Mouse (Mus musculus): ENCODE results near the gene Syt8. TPM values are rescaled to one million over a fixed set of nuclear protein-coding genes. Genes with fewer than 3 reads are reported as not detected.

The Syt8 gene
- polyA plus RNA-seq, 1 experiment from 2014 or later = not detected

GRCm38 (mm10) chr7:142474799-142475198 is 40.1 kb downstream of the Syt8 start:
- ATAC-seq (ENCODE audit: low read depth) = no peak
- no peaks in the 10 kb centered on the region for H3K36me3 ChIP-seq (ENCODE audit: control insufficient read depth, insufficient read depth, low read length)
- no peak overlapping the region for H3K27ac ChIP-seq (ENCODE audit: low read depth, low read length)
- no peak overlapping the region for H3K9ac ChIP-seq (replicated peaks; ENCODE audit: low read depth, low read length)
- H3K4me3 ChIP-seq (ENCODE audit: low read depth, low read length) = no peak overlapping the region
- 0 out of 2 replicates have a peak, but pooled peaks cover 7% of the 10 kb centered on the region for H3K4me1 ChIP-seq (ENCODE audit: control insufficient read depth, insufficient read depth, low read length)
- no peak overlapping the region for H3K4me2 ChIP-seq (ENCODE audit: low read depth, low read length)
- no peaks in the 10 kb centered on the region for H3K9me3 ChIP-seq (ENCODE audit: control insufficient read depth, low read length)
- WGBS = 85% methylated on average over 14 of the region's 14 CpGs
- H3K27me3 ChIP-seq (ENCODE audit: control insufficient read depth, insufficient read depth, low read length) = no peaks in the 10 kb centered on the region

DNA sequence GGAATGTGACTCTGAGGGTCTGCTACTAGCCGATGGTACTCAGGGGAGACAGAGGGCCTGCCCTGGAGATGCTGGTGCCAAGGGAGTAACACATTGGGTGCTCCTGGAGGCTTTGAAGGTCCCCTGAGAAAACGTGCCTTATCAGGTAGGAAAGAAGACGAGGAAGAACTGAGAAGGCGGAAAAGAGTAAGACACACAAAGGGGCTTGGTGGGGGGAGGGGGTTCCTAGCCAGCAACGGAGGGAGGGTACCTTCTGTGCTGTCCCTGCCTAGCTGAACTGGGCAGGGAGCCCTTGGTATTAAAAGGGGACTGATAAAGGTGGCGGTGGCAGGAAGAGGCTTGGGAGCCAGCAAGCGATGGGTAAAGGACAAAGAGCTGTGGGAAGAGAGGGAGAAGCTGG is 41.0 kb downstream of the Syt8 start:
- no peak overlapping the region for H3K4me2 ChIP-seq (ENCODE audit: low read depth, low read length)
- no peak for ATAC-seq (ENCODE audit: low read depth)
- H3K27ac ChIP-seq (ENCODE audit: low read depth, low read length) = no peak overlapping the region
- H3K9ac ChIP-seq (replicated peaks; ENCODE audit: low read depth, low read length) = no peak overlapping the region
- no peaks in the 10 kb centered on the region for H3K9me3 ChIP-seq (ENCODE audit: control insufficient read depth, low read length)
- no peak overlapping the region for H3K4me3 ChIP-seq (ENCODE audit: low read depth, low read length)
- no peaks in the 10 kb centered on the region for H3K27me3 ChIP-seq (ENCODE audit: control insufficient read depth, insufficient read depth, low read length)
- 73% methylated on average over 7 of the region's 7 CpGs for WGBS
- H3K36me3 ChIP-seq (ENCODE audit: control insufficient read depth, insufficient read depth, low read length) = no peaks in the 10 kb centered on the region
- H3K4me1 ChIP-seq (ENCODE audit: control insufficient read depth, insufficient read depth, low read length) = 0 out of 2 replicates have a peak, but pooled peaks cover 7% of the 10 kb centered on the region

- no peak overlapping the region for H3K27ac ChIP-seq (ENCODE audit: low read depth, low read length)
- H3K27me3 ChIP-seq (ENCODE audit: control insufficient read depth, insufficient read depth, low read length) = no peaks in the 10 kb centered on the region
- H3K4me3 ChIP-seq (ENCODE audit: low read depth, low read length) = no peak overlapping the region
- peaks cover 7% of the 10 kb centered on the region; the same call in 1 of the 2 replicates for H3K4me1 ChIP-seq (ENCODE audit: control insufficient read depth, insufficient read depth, low read length)
- no peak for ATAC-seq (ENCODE audit: low read depth)
- no peaks in the 10 kb centered on the region for H3K9me3 ChIP-seq (ENCODE audit: control insufficient read depth, low read length)
- 84% methylated on average over 5 of the region's 5 CpGs for WGBS
- H3K36me3 ChIP-seq (ENCODE audit: control insufficient read depth, insufficient read depth, low read length) = no peaks in the 10 kb centered on the region
- no peak overlapping the region for H3K4me2 ChIP-seq (ENCODE audit: low read depth, low read length)
- H3K9ac ChIP-seq (replicated peaks; ENCODE audit: low read depth, low read length) = no peak overlapping the region
Observed at GRCm38 (mm10) chr7:142476271-142476670, 41.6 kb downstream of the Syt8 start.

- ATAC-seq (ENCODE audit: low read depth) = no peak
- H3K4me2 ChIP-seq (ENCODE audit: low read depth, low read length) = no peak overlapping the region
- 88% methylated on average over 13 of the region's 13 CpGs for WGBS
Observed at GRCm38 (mm10) chr7:142476795-142477452, 42.3 kb downstream of the Syt8 start.

DNA sequence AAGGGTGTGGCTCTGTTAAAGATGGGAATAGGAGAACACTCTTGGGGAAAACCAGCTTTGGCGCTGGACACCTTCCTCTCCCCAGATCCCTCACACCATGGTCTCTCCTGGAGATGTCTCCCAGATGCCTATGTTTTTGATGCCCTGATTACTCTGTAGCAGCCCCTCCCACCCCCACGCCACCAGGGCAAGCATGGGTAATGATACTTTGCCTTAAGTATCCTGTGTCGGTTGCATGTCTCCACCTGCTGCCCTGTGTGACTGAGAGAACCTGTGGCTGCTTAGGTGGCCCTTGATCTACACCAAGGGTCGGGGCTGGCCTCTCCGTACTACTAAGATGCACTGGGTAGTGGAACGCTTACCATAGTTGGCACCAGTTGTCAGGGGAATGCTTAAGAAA is 43.4 kb downstream of the Syt8 start:
- H3K27ac ChIP-seq (ENCODE audit: low read depth, low read length) = no peak overlapping the region
- no peak overlapping the region for H3K4me3 ChIP-seq (ENCODE audit: low read depth, low read length)
- ATAC-seq (ENCODE audit: low read depth) = no peak
- H3K4me1 ChIP-seq (ENCODE audit: control insufficient read depth, insufficient read depth, low read length) = peaks cover 12% of the 10 kb centered on the region
- WGBS = 88% methylated on average over 6 of the region's 6 CpGs
- no peak overlapping the region for H3K4me2 ChIP-seq (ENCODE audit: low read depth, low read length)
- no peak overlapping the region for H3K9ac ChIP-seq (replicated peaks; ENCODE audit: low read depth, low read length)
- H3K36me3 ChIP-seq (ENCODE audit: control insufficient read depth, insufficient read depth, low read length) = no peaks in the 10 kb centered on the region
- no peaks in the 10 kb centered on the region for H3K27me3 ChIP-seq (ENCODE audit: control insufficient read depth, insufficient read depth, low read length)
- H3K9me3 ChIP-seq (ENCODE audit: control insufficient read depth, low read length) = no peaks in the 10 kb centered on the region

More at GRCm38 (mm10) chr7:142476795-142477452, 42.3 kb downstream of the Syt8 start:
- Histone ChIP-seq H3K4me1 (ENCODE audit: control insufficient read depth, insufficient read depth, low read length) (peaks cover 7% of the 10 kb centered on the region), H3K9me3 (ENCODE audit: control insufficient read depth, low read length) (no peaks in the 10 kb centered on the region), H3K27me3 (ENCODE audit: control insufficient read depth, insufficient read depth, low read length) (no peaks in the 10 kb centered on the region), H3K4me3 (ENCODE audit: low read depth, low read length) (no peak overlapping the region), H3K36me3 (ENCODE audit: control insufficient read depth, insufficient read depth, low read length) (no peaks in the 10 kb centered on the region), H3K9ac (replicated peaks; ENCODE audit: low read depth, low read length) (no peak overlapping the region), H3K27ac (ENCODE audit: low read depth, low read length) (no peak overlapping the region)

DNA sequence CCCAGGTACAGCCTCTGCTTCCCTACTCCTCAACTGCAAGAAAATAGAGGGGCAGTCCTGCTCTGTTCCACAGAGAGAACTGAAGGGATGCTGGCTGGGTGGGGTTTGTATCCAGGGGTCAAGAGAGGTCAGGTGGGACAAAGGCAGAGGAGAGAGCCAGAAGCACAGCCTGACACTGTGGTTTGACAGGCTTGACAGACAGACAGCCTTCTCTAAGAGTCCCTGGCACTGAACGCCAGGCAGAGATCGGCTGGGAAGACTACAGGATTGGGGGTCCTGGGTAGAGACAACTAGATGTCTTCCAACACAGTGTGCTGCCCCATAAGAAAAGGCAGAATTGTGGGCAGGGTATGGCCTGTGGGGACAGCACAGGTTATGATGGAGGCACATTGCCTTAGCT is 43.9 kb downstream of the Syt8 start:
- Histone ChIP-seq H3K4me2 (ENCODE audit: low read depth, low read length) (no peak overlapping the region), H3K4me3 (ENCODE audit: low read depth, low read length) (no peak overlapping the region), H3K9me3 (ENCODE audit: control insufficient read depth, low read length) (no peaks in the 10 kb centered on the region), H3K27me3 (ENCODE audit: control insufficient read depth, insufficient read depth, low read length) (no peaks in the 10 kb centered on the region), H3K36me3 (ENCODE audit: control insufficient read depth, insufficient read depth, low read length) (no peaks in the 10 kb centered on the region), H3K4me1 (ENCODE audit: control insufficient read depth, insufficient read depth, low read length) (peaks cover 12% of the 10 kb centered on the region), H3K9ac (replicated peaks; ENCODE audit: low read depth, low read length) (no peak overlapping the region), H3K27ac (ENCODE audit: low read depth, low read length) (no peak overlapping the region)
- WGBS = 78% methylated on average over 2 of the region's 2 CpGs
- no peak for ATAC-seq (ENCODE audit: low read depth)

DNA sequence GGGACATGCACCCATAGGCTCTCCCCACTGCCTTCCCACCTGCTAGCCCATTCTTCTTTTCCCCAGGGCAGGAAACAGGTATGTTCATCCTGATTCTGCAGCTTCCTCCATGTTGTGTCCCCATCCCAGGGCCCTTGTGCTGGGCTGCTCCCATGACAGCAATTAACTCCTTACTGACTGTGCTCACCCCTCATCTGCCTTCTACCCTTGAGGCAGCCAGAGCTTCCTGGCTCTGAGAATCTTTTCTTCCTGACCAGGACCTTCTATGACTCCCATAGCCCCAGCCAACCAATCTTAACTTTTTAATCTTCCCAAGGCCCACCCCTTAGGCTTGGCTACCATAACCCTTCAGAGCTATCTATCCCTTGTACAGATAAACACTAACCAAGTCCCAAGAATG is 44.7 kb downstream of the Syt8 start:
- ATAC-seq (ENCODE audit: low read depth) = no peak

DNA sequence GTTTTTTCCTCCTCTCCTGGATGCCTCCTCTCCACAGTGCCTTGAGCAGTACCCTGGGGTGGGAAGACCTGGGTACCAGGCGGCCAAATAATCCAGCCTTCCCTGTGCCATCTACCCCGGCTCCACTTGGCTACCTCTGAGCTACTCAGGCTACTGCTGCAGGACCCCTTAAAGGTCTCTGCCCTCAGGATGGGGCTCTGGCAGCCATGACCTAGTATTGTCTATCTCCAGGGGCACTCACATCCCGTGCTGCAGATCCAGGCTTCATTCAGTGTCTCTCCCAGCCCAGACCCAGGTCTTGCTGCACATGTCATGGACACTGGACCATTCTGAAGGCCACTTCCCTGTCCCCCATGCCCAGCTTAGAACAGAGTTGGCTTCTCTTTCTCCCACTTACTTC is 45.2 kb downstream of the Syt8 start:
- 95% methylated on average over 3 of the region's 3 CpGs for WGBS
- Histone ChIP-seq H3K4me3 (ENCODE audit: low read depth, low read length) (no peak overlapping the region), H3K36me3 (ENCODE audit: control insufficient read depth, insufficient read depth, low read length) (no peaks in the 10 kb centered on the region), H3K4me2 (ENCODE audit: low read depth, low read length) (no peak overlapping the region), H3K4me1 (ENCODE audit: control insufficient read depth, insufficient read depth, low read length) (peaks cover 12% of the 10 kb centered on the region), H3K27ac (ENCODE audit: low read depth, low read length) (no peak overlapping the region), H3K27me3 (ENCODE audit: control insufficient read depth, insufficient read depth, low read length) (no peaks in the 10 kb centered on the region), H3K9ac (replicated peaks; ENCODE audit: low read depth, low read length) (no peak overlapping the region), H3K9me3 (ENCODE audit: control insufficient read depth, low read length) (no peaks in the 10 kb centered on the region)
- no peak for ATAC-seq (ENCODE audit: low read depth)

More for the DNA sequence above, 44.7 kb downstream of the Syt8 start:
- Histone ChIP-seq H3K4me3 (ENCODE audit: low read depth, low read length) (no peak overlapping the region), H3K9ac (replicated peaks; ENCODE audit: low read depth, low read length) (no peak overlapping the region), H3K9me3 (ENCODE audit: control insufficient read depth, low read length) (no peaks in the 10 kb centered on the region), H3K36me3 (ENCODE audit: control insufficient read depth, insufficient read depth, low read length) (no peaks in the 10 kb centered on the region), H3K4me2 (ENCODE audit: low read depth, low read length) (no peak overlapping the region), H3K4me1 (ENCODE audit: control insufficient read depth, insufficient read depth, low read length) (peaks cover 12% of the 10 kb centered on the region), H3K27ac (ENCODE audit: low read depth, low read length) (no peak overlapping the region), H3K27me3 (ENCODE audit: control insufficient read depth, insufficient read depth, low read length) (no peaks in the 10 kb centered on the region)

DNA sequence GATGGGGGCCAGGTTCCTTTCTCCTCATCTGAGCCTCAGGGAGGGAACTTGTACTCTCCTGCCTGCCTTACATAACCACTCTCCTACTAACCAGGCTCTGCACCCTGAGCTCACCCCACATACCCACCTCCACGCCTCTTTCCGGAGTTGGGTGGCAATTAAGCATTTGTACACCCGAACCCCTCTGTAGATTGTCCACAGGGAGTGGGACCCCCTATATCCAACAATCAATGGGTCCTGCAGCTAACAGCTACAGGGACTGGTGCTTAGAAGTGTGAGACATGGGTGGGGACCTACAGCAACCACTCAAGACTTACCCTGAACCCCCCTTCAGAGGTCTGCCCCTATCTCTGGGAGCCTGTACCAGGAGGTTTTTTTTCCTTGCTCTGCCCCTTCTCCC is 46.0 kb downstream of the Syt8 start:
- Histone ChIP-seq H3K27ac (ENCODE audit: low read depth, low read length) (no peak overlapping the region), H3K9me3 (ENCODE audit: control insufficient read depth, low read length) (no peaks in the 10 kb centered on the region), H3K4me1 (ENCODE audit: control insufficient read depth, insufficient read depth, low read length) (peaks cover 12% of the 10 kb centered on the region), H3K36me3 (ENCODE audit: control insufficient read depth, insufficient read depth, low read length) (no peaks in the 10 kb centered on the region), H3K9ac (replicated peaks; ENCODE audit: low read depth, low read length) (no peak overlapping the region), H3K4me2 (ENCODE audit: low read depth, low read length) (no peak overlapping the region), H3K4me3 (ENCODE audit: low read depth, low read length) (no peak overlapping the region), H3K27me3 (ENCODE audit: control insufficient read depth, insufficient read depth, low read length) (no peaks in the 10 kb centered on the region)
- ATAC-seq (ENCODE audit: low read depth) = no peak
- 96% methylated on average over 3 of the region's 3 CpGs for WGBS
